In genomic region chr8:82471825-82472224, GRCm38 (mm10) we compare ENCODE assay signal across 24 mouse cellular contexts.
"Had no signal": no experiment of that assay in that cellular context is flagged by ENCODE, and none has a peak within 500 bp of the region (broad histone marks: within the 10 kb centered on the region; RNA-seq: fewer than 3 reads in every experiment).

No protein-coding gene starts in this region.

- H3K9me3 ChIP-seq: heart, embryonic 13.5 days; heart, embryonic 15.5 days; hindbrain, embryonic 13.5 days; hindbrain, embryonic 15.5 days; limb, embryonic 13.5 days; limb, embryonic 15.5 days; liver, embryonic 15.5 days had no signal

- ATAC-seq: hindbrain, postnatal 0 days; intestine, postnatal 0 days had no signal

- H3K4me1 ChIP-seq: heart, embryonic 15.5 days; hindbrain, embryonic 13.5 days; hindbrain, embryonic 15.5 days; limb, embryonic 15.5 days; liver, embryonic 15.5 days had no signal

- H3K27me3 ChIP-seq: heart, embryonic 13.5 days; heart, embryonic 15.5 days; hindbrain, embryonic 13.5 days; hindbrain, embryonic 15.5 days; limb, embryonic 13.5 days; limb, embryonic 15.5 days; liver, embryonic 15.5 days had no signal

- H3K36me3 ChIP-seq: heart, embryonic 13.5 days; heart, embryonic 15.5 days; hindbrain, embryonic 13.5 days; hindbrain, embryonic 15.5 days; limb, embryonic 13.5 days; limb, embryonic 15.5 days; liver, embryonic 15.5 days had no signal

- H3K4me3 ChIP-seq: heart, adult 2 months; heart, embryonic 13.5 days; heart, embryonic 15.5 days; hindbrain, embryonic 13.5 days; hindbrain, embryonic 15.5 days; layer of hippocampus, adult 2 months; limb, embryonic 13.5 days; limb, embryonic 15.5 days; liver, embryonic 15.5 days had no signal

- DNase-seq: gastrocnemius, postnatal 14 days; gastrocnemius, postnatal 36 days; heart, adult 11 months; heart, adult 2 months; heart, postnatal 14 days; heart, postnatal 36 days; kidney, adult 18-20 months; kidney, adult 8-10 months; kidney, postnatal 10 days; kidney, postnatal 25 days; kidney, postnatal 4 days; layer of hippocampus, postnatal 36 days; left cerebral cortex, postnatal 4 days had no signal

- H3K9ac ChIP-seq: heart, embryonic 13.5 days; heart, embryonic 15.5 days; hindbrain, embryonic 13.5 days; hindbrain, embryonic 15.5 days; limb, embryonic 13.5 days; limb, embryonic 15.5 days; liver, embryonic 15.5 days had no signal

- H3K4me2 ChIP-seq: heart, embryonic 11.5 days; heart, embryonic 13.5 days; heart, embryonic 15.5 days; hindbrain, embryonic 13.5 days; hindbrain, embryonic 15.5 days; limb, embryonic 13.5 days; limb, embryonic 15.5 days; liver, embryonic 15.5 days had no signal

- H3K27ac ChIP-seq: heart, adult 2 months; heart, embryonic 13.5 days; heart, embryonic 15.5 days; hindbrain, embryonic 13.5 days; hindbrain, embryonic 15.5 days; hindbrain, postnatal 0 days; layer of hippocampus, adult 2 months; limb, embryonic 13.5 days; limb, embryonic 15.5 days; liver, embryonic 15.5 days had no signal
